Mouse (Mus musculus): ENCODE data around the gene Tfap2b. TPM values are rescaled to one million over a fixed set of nuclear protein-coding genes. Genes with fewer than 3 reads are reported as not detected.

The Tfap2b gene
- polyA plus RNA-seq, 1 experiment from 2014 or later: 0.23 TPM

DNA sequence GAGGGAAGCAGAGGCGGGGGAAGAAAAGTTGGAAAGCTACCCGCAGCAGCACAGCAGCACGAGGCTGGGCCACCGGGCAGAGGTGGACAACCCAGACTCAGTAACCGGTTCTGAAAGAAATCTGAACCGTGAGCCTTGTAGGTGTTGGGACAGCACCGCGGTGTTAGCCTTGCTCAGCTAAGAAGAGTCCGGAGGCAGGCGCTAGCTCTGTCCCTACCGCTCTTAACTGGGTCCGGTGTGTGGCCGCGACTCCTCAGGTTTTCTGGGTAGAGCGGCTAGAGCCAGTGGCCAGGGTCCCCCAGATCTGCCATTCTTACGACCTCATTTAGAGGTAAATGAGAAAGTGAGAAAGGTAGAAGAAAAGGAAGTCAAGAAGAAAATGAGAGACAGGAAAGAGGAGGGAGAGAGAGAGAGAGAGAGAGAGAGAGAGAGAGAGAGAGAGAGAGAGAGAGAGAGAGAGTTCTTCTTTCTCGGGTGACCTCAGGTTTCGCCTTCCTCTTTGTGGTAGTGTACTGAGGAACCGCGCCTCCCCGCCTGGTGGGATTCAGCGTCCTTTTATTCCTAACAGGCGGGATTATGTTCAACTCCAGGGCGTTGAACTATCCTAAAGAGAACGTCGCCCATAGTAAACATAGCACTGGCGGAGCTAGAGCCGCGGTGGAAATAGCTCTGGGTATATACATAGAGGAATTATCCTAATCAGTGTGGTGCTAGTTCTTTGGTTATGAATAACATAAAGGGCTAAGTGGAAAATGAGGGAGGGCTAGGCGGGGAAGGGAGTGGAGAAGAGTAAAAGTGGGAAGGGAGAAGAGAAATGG lies 1.7 kb downstream of the Tfap2b start:
- Histone ChIP-seq H3K4me1 (ENCODE audit: control insufficient read depth in 2 of 2, insufficient read depth in 2 of 2, low read length in 2 of 2) (peaks cover 0 to 3% of the 10 kb centered on the region in 2 experiments; a peak in 1 of 4 replicates), H3K4me2 (ENCODE audit: low read length) (peak overlapping the region; percentile 58), H3K27ac (replicated peaks in 1 of 2; ENCODE audit: control insufficient read depth in 1 of 2, insufficient read depth in 1 of 2, low read depth in 2 of 2, low read length in 2 of 2) (no peak overlapping the region), H3K27me3 (ENCODE audit: control insufficient read depth, insufficient read depth, low read length) (peaks cover 85% of the 10 kb centered on the region), H3K36me3 (ENCODE audit: control insufficient read depth, insufficient read depth, low read length) (no peaks in the 10 kb centered on the region), H3K9me3 (ENCODE audit: control insufficient read depth, low read length) (no peaks in the 10 kb centered on the region), H3K9ac (ENCODE audit: low read length) (no peak overlapping the region), H3K4me3 (ENCODE audit: control insufficient read depth in 1 of 2, insufficient read depth in 1 of 2, low read depth in 1 of 2, low read length in 2 of 2) (peak overlapping the region; percentile 18 to 31)
- ATAC-seq (ENCODE audit: insufficient number of reproducible peaks, insufficient read depth, low FRiP score, low read depth): no peak
- 1% methylated on average over 30 of the region's 30 CpGs for WGBS

DNA sequence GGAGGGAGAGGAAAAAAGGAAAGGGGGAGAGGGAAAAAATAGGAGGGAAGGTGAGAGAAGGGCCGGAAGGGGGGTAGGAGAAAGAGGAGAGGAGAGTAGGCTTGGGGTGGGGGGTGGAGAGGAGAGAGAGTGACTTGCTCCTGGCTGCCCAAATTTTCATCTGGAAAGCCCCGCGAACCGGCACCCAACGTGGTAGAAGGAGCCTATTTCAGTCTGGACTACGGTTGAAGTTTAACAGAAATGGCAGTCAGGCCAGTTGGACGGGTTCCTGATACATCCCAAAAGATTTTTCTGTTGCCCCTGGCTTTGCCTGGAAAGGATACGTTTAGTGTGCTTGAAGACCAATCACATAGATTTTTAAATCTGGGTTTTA lies 2.3 kb downstream of the Tfap2b start:
- WGBS: under 1% methylated on average over 8 of the region's 8 CpGs

DNA sequence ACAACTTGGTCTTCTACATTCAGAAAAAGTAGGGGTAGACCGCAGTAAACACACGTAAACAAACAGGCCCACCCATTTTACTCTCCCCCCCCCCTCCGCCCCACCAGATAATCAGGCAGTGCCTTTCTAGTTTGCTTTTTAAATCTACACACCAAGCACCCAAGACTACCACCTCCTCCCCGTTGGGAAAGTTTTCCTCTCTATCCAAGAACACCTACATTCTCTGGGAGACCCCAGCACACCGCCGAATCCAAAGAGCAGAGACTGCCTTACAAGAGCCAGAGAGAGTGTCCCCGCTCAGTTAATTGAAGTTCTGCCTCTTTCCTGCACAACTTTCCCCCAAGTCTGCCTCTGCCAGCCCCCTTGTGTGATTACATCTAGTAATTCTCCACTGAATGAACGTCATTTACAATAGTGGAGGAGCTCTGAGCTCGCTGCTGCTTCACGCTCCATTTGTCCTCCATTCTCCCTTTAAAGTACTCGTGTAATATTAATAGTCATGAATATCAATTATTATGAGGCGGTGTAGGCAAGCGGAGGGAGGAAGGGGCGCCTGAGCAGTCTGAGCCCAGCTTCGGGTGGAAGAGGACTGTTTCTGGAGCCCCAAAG lies 2.9 kb downstream of the Tfap2b start:
- no peak overlapping the region for H3K4me3 ChIP-seq (ENCODE audit: control insufficient read depth in 1 of 2, insufficient read depth in 1 of 2, low read depth in 1 of 2, low read length in 2 of 2)
- H3K27me3 ChIP-seq (ENCODE audit: control insufficient read depth, insufficient read depth, low read length): peaks cover 94% of the 10 kb centered on the region
- no peak for ATAC-seq (ENCODE audit: insufficient number of reproducible peaks, insufficient read depth, low FRiP score, low read depth)
- no peaks in the 10 kb centered on the region for H3K9me3 ChIP-seq (ENCODE audit: control insufficient read depth, low read length)
- H3K4me2 ChIP-seq (ENCODE audit: low read length): no peak overlapping the region
- 2% methylated on average over 15 of the region's 15 CpGs for WGBS
- no peaks in the 10 kb centered on the region for H3K36me3 ChIP-seq (ENCODE audit: control insufficient read depth, insufficient read depth, low read length)
- no peak overlapping the region for H3K9ac ChIP-seq (ENCODE audit: low read length)
- H3K27ac ChIP-seq (replicated peaks in 1 of 2; ENCODE audit: control insufficient read depth in 1 of 2, insufficient read depth in 1 of 2, low read depth in 2 of 2, low read length in 2 of 2): no peak overlapping the region
- H3K4me1 ChIP-seq (ENCODE audit: control insufficient read depth in 2 of 2, insufficient read depth in 2 of 2, low read length in 2 of 2): peaks cover 0 to 3% of the 10 kb centered on the region in 2 experiments; a peak in 1 of 4 replicates

More for the DNA sequence above, 2.3 kb downstream of the Tfap2b start:
- no peak overlapping the region for H3K9ac ChIP-seq (ENCODE audit: low read length)
- no peak overlapping the region for H3K27ac ChIP-seq (replicated peaks in 1 of 2; ENCODE audit: control insufficient read depth in 1 of 2, insufficient read depth in 1 of 2, low read depth in 2 of 2, low read length in 2 of 2)
- H3K9me3 ChIP-seq (ENCODE audit: control insufficient read depth, low read length): no peaks in the 10 kb centered on the region
- H3K36me3 ChIP-seq (ENCODE audit: control insufficient read depth, insufficient read depth, low read length): no peaks in the 10 kb centered on the region
- H3K4me2 ChIP-seq (ENCODE audit: low read length): no peak overlapping the region
- no peak overlapping the region for H3K4me3 ChIP-seq (ENCODE audit: control insufficient read depth in 1 of 2, insufficient read depth in 1 of 2, low read depth in 1 of 2, low read length in 2 of 2)
- H3K27me3 ChIP-seq (ENCODE audit: control insufficient read depth, insufficient read depth, low read length): peaks cover 87% of the 10 kb centered on the region
- peaks cover 0 to 3% of the 10 kb centered on the region in 2 experiments; a peak in 1 of 4 replicates for H3K4me1 ChIP-seq (ENCODE audit: control insufficient read depth in 2 of 2, insufficient read depth in 2 of 2, low read length in 2 of 2)
- no peak for ATAC-seq (ENCODE audit: insufficient number of reproducible peaks, insufficient read depth, low FRiP score, low read depth)

DNA sequence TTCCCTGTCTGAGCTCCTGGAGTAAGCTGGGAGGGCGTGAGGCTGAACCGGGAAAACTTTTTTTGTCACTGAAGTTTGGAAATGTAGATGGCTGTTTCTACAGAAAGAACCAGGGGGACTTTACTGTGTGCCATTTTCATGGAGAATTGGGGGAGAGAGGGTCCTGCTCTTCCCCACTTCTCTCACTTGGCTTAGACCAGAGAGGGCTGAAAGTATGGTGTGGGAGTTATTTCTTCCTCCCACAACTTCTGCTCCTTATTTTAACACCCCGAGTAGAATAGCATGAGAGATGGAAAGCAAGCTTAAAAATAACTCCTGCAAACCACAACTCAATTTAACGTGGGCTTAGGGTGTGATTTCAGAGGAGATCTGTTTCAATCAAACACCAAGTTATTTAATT lies 4.0 kb downstream of the Tfap2b start:
- no peaks in the 10 kb centered on the region for H3K36me3 ChIP-seq (ENCODE audit: control insufficient read depth, insufficient read depth, low read length)
- under 1% methylated on average over 4 of the region's 4 CpGs for WGBS
- H3K9me3 ChIP-seq (ENCODE audit: control insufficient read depth, low read length): no peaks in the 10 kb centered on the region
- H3K27me3 ChIP-seq (ENCODE audit: control insufficient read depth, insufficient read depth, low read length): peaks cover 94% of the 10 kb centered on the region
- no peak overlapping the region for H3K4me3 ChIP-seq (ENCODE audit: control insufficient read depth in 1 of 2, insufficient read depth in 1 of 2, low read depth in 1 of 2, low read length in 2 of 2)
- no peak overlapping the region for H3K4me2 ChIP-seq (ENCODE audit: low read length)
- ATAC-seq (ENCODE audit: insufficient number of reproducible peaks, insufficient read depth, low FRiP score, low read depth): no peak
- H3K27ac ChIP-seq (replicated peaks in 1 of 2; ENCODE audit: control insufficient read depth in 1 of 2, insufficient read depth in 1 of 2, low read depth in 2 of 2, low read length in 2 of 2): no peak overlapping the region
- H3K9ac ChIP-seq (ENCODE audit: low read length): no peak overlapping the region
- H3K4me1 ChIP-seq (ENCODE audit: control insufficient read depth in 2 of 2, insufficient read depth in 2 of 2, low read length in 2 of 2): peaks cover 0 to 3% of the 10 kb centered on the region in 2 experiments; a peak in 1 of 4 replicates

DNA sequence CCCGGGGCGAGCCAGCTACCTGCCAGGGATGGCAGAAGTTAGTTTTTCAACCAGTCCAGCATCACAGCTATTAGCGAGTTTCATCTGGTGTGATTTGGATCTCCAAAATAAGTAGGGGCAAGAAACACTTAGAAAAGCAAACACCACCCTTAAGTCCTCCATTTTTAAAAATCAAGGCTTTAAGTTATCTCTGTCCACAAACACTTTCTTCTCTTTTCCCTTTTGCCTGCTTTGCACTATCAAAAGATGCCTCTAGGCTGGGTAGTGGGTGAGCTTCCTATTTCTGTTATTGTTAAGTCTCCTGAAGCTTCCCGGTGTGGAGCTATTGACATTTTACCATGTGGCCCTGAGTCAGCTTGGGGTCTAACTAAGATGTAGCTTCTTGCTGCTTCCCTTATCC lies 4.5 kb downstream of the Tfap2b start:
- 2% methylated on average over 4 of the region's 4 CpGs for WGBS
- H3K9ac ChIP-seq (ENCODE audit: low read length): no peak overlapping the region
- no peak for ATAC-seq (ENCODE audit: insufficient number of reproducible peaks, insufficient read depth, low FRiP score, low read depth)
- no peak overlapping the region for H3K4me2 ChIP-seq (ENCODE audit: low read length)
- no peak overlapping the region for H3K4me3 ChIP-seq (ENCODE audit: control insufficient read depth in 1 of 2, insufficient read depth in 1 of 2, low read depth in 1 of 2, low read length in 2 of 2)
- H3K27me3 ChIP-seq (ENCODE audit: control insufficient read depth, insufficient read depth, low read length): peaks cover 94% of the 10 kb centered on the region
- no peak overlapping the region for H3K27ac ChIP-seq (replicated peaks in 1 of 2; ENCODE audit: control insufficient read depth in 1 of 2, insufficient read depth in 1 of 2, low read depth in 2 of 2, low read length in 2 of 2)
- H3K4me1 ChIP-seq (ENCODE audit: control insufficient read depth in 2 of 2, insufficient read depth in 2 of 2, low read length in 2 of 2): peaks cover 0 to 3% of the 10 kb centered on the region in 2 experiments; a peak in 1 of 4 replicates
- H3K36me3 ChIP-seq (ENCODE audit: control insufficient read depth, insufficient read depth, low read length): no peaks in the 10 kb centered on the region
- no peaks in the 10 kb centered on the region for H3K9me3 ChIP-seq (ENCODE audit: control insufficient read depth, low read length)

DNA sequence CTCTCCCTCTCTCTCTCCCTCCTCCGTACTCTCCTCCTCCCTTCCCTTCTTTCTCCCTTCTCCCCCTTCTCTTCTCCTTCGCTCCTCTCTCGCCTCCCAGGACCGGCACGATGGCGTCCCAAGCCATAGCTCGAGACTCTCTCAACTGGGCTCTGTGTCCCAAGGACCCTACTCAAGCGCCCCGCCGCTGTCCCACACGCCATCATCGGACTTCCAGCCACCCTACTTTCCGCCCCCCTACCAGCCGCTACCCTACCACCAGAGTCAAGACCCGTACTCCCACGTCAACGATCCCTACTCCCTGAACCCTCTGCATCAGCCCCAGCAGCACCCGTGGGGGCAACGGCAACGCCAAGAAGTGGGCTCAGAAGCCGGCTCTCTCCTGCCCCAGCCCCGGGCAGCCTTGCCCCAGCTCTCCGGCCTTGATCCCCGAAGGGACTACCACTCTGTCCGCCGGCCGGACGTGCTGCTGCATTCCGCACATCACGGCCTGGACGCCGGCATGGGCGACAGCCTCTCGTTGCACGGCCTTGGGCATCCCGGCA lies 5.2 kb downstream of the Tfap2b start:
- WGBS: 2% methylated on average over 36 of the region's 36 CpGs
- peaks cover 93% of the 10 kb centered on the region for H3K27me3 ChIP-seq (ENCODE audit: control insufficient read depth, insufficient read depth, low read length)
- ATAC-seq (ENCODE audit: insufficient number of reproducible peaks, insufficient read depth, low FRiP score, low read depth): no peak
- H3K9me3 ChIP-seq (ENCODE audit: control insufficient read depth, low read length): no peaks in the 10 kb centered on the region
- H3K9ac ChIP-seq (ENCODE audit: low read length): no peak overlapping the region
- peaks cover 0 to 3% of the 10 kb centered on the region in 2 experiments; a peak in 1 of 4 replicates for H3K4me1 ChIP-seq (ENCODE audit: control insufficient read depth in 2 of 2, insufficient read depth in 2 of 2, low read length in 2 of 2)
- no peak overlapping the region for H3K4me2 ChIP-seq (ENCODE audit: low read length)
- no peak overlapping the region for H3K4me3 ChIP-seq (ENCODE audit: control insufficient read depth in 1 of 2, insufficient read depth in 1 of 2, low read depth in 1 of 2, low read length in 2 of 2)
- no peaks in the 10 kb centered on the region for H3K36me3 ChIP-seq (ENCODE audit: control insufficient read depth, insufficient read depth, low read length)
- H3K27ac ChIP-seq (replicated peaks in 1 of 2; ENCODE audit: control insufficient read depth in 1 of 2, insufficient read depth in 1 of 2, low read depth in 2 of 2, low read length in 2 of 2): no peak overlapping the region

DNA sequence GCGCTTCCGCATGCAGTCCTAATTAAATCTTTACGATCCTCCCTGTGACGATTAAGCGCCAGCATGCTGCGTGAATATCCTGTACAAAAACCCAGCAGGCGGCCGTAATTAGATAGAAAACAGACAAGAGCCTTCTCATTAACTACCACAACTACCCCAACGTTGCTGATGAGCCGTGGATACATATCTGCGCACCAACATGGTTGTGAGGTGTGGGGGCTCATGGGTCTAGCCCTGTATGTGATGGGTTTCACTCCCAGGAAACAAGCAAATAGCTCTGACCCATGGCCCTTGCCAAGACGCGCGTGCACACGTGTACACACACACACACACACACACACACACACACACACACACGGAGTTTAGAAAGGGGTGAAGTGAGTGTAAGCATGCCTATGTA lies 8.7 kb downstream of the Tfap2b start:
- H3K27me3 ChIP-seq (ENCODE audit: control insufficient read depth, insufficient read depth, low read length): peaks cover 95% of the 10 kb centered on the region
- no peak overlapping the region for H3K4me2 ChIP-seq (ENCODE audit: low read length)
- no peak overlapping the region for H3K27ac ChIP-seq (replicated peaks in 1 of 2; ENCODE audit: control insufficient read depth in 1 of 2, insufficient read depth in 1 of 2, low read depth in 2 of 2, low read length in 2 of 2)
- ATAC-seq (ENCODE audit: insufficient number of reproducible peaks, insufficient read depth, low FRiP score, low read depth): no peak
- no peaks in the 10 kb centered on the region for H3K9me3 ChIP-seq (ENCODE audit: control insufficient read depth, low read length)
- WGBS: 5% methylated on average over 16 of the region's 16 CpGs
- H3K4me3 ChIP-seq (ENCODE audit: control insufficient read depth in 1 of 2, insufficient read depth in 1 of 2, low read depth in 1 of 2, low read length in 2 of 2): no peak overlapping the region
- no peak overlapping the region for H3K9ac ChIP-seq (ENCODE audit: low read length)
- no peaks in the 10 kb centered on the region for H3K36me3 ChIP-seq (ENCODE audit: control insufficient read depth, insufficient read depth, low read length)
- H3K4me1 ChIP-seq (ENCODE audit: control insufficient read depth in 2 of 2, insufficient read depth in 2 of 2, low read length in 2 of 2): no peaks in the 10 kb centered on the region

Data from heart, embryonic 14.5 days (tissue).